Mouse (Mus musculus): Measurements from ENCODE around the gene Shroom3. TPM values are rescaled to one million over a fixed set of nuclear protein-coding genes. Genes with fewer than 3 reads are reported as not detected.

The Shroom3 gene
- total and polyA plus RNA-seq, 3 experiments, result 0.04 to 0.11 TPM; not detected in 1

DNA sequence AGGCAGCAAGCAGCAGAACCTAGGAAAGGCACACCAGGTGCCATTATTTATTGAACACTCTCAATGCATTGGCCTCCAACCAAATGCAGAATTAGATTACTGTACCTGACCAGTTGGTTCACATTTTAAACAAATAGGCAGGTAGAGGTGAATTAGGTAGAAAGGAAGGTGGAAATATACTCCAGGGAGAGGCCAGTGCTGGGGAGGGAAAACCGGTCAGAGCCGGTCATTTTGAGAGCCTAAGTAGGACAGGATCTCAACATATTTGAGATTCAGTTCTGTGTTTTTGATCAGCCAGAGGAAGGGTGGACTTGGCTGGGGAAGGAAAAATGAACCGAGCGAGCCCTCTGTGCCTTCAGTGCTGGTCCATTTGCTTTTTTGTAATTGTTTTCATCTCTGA is 175.3 kb downstream of the Shroom3 start:
- Histone ChIP-seq H3K79me2 (replicated peaks; ENCODE audit: control insufficient read depth, extremely low read depth, insufficient read depth, poor library complexity, severe bottlenecking) (no peaks in the 10 kb centered on the region), H3K27ac (ENCODE audit: insufficient read depth, low read depth) (no peak overlapping the region), H3K36me3 (replicated peaks in 1 of 2; ENCODE audit: control insufficient read depth in 1 of 2, insufficient read depth in 1 of 2, low read length in 1 of 2) (no peaks in the 10 kb centered on the region), H3K4me2 (ENCODE audit: insufficient read depth, low read depth, poor library complexity, severe bottlenecking) (no peak overlapping the region), H3K4me1 (ENCODE audit: control insufficient read depth in 1 of 2, insufficient read depth in 2 of 2) (0 out of 4 replicates have a peak, but pooled peaks cover 0 to 3% of the 10 kb centered on the region in 2 experiments), H3K4me3 (replicated peaks in 1 of 3; ENCODE audit: low read depth in 2 of 3, low read length in 2 of 3, poor library complexity in 1 of 3) (no peak overlapping the region), H3K27me3 (replicated peaks) (no peaks in the 10 kb centered on the region), H3K9me3 (replicated peaks; ENCODE audit: low read length) (no peaks in the 10 kb centered on the region), H3K9ac (ENCODE audit: insufficient read depth, low read depth) (no peak overlapping the region)
- DNase-seq (ENCODE audit: extremely low read depth), result no peak
- TF ChIP-seq USF2 (conservative IDR thresholded peaks at IDR 0.05; ENCODE audit: low read depth, low read length) (no peak), PAX5 (IDR thresholded peaks at IDR 0.05; ENCODE audit: low read length) (no peak), ZC3H11A (IDR thresholded peaks at IDR 0.05; ENCODE audit: low read depth, low read length) (no peak), SIN3A (IDR thresholded peaks at IDR 0.05; ENCODE audit: low read length) (no peak), MEF2A (IDR thresholded peaks at IDR 0.05; ENCODE audit: borderline replicate concordance, low read depth, low read length) (no peak), SMC3 (IDR thresholded peaks at IDR 0.05; ENCODE audit: low read depth, low read length) (no peak), ELF1 (IDR thresholded peaks at IDR 0.05; ENCODE audit: low read depth, low read length) (no peak), GABPA (IDR thresholded peaks at IDR 0.05; ENCODE audit: insufficient replicate concordance, low read depth, low read length) (no peak), ZMIZ1 (IDR thresholded peaks at IDR 0.05; ENCODE audit: low read depth, low read length) (no peak), EP300 (IDR thresholded peaks at IDR 0.05; ENCODE audit: low read length) (no peak), BHLHE40 (IDR thresholded peaks at IDR 0.05; ENCODE audit: low read depth, low read length) (no peak), ZKSCAN1 (IDR thresholded peaks at IDR 0.05; ENCODE audit: borderline replicate concordance, low read depth, low read length) (no peak), HCFC1 (IDR thresholded peaks at IDR 0.05; ENCODE audit: low read depth, low read length) (no peak), UBTF (IDR thresholded peaks at IDR 0.05; ENCODE audit: low read depth, low read length) (no peak)
- in situ Hi-C loops (cut with MboI; ENCODE audit: low pct_ligation_motif_present, low pct_unique_long_range_greater_than_20kb, low sequenced_read_pairs), result no loop called here
- dilution Hi-C loops (cut with MboI; ENCODE audit: extremely low pct_ligation_motif_present, extremely low pct_unique_long_range_greater_than_20kb, low sequenced_read_pairs), result no loop called here

DNA sequence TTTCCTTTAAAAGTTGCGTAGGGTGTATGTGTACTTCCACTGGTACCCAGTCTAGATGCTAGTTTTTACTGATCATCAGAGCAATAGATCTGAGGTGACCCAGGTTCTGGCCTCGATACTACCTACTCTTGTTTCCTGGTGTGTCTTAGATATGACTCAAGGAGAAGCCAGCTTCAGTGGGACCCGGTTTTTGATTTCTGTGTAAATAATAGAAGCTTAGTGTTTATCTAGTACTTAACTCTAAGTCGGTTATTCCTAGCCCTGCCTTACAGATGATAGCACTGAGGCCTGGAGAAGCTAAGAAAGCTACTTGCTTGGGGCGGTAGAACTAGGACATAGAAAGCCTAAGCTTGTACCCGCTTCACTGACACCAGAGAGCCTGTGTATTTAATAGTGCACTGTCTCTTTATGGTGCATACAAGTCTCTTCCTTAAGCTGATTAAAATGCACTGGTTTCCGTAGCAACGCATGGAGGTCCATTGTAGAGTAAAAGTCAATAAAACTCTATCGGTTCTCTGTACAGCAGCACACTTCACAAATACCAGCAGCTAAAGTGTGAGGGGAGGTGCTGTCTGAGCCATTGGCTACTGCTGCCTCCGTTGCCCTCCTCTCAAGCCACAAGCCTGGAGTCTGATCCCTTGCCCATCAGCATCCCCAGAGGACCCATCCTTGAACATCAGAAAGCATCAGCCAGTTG is 178.3 kb downstream of the Shroom3 start:
- no peak overlapping the region for H3K4me2 ChIP-seq (ENCODE audit: insufficient read depth, low read depth, poor library complexity, severe bottlenecking)
- in situ Hi-C loops (cut with MboI; ENCODE audit: low pct_ligation_motif_present, low pct_unique_long_range_greater_than_20kb, low sequenced_read_pairs) (no loop called here), dilution Hi-C loops (cut with MboI; ENCODE audit: extremely low pct_ligation_motif_present, extremely low pct_unique_long_range_greater_than_20kb, low sequenced_read_pairs) (no loop called here)
- no peaks in the 10 kb centered on the region for H3K27me3 ChIP-seq (replicated peaks)
- no peaks in the 10 kb centered on the region for H3K4me1 ChIP-seq (ENCODE audit: control insufficient read depth in 1 of 2, insufficient read depth in 2 of 2)
- no peak overlapping the region for H3K4me3 ChIP-seq (replicated peaks in 1 of 3; ENCODE audit: low read depth in 2 of 3, low read length in 2 of 3, poor library complexity in 1 of 3)
- no peaks in the 10 kb centered on the region for H3K36me3 ChIP-seq (replicated peaks in 1 of 2; ENCODE audit: control insufficient read depth in 1 of 2, insufficient read depth in 1 of 2, low read length in 1 of 2)
- H3K27ac ChIP-seq (ENCODE audit: insufficient read depth, low read depth), result no peak overlapping the region
- no peaks in the 10 kb centered on the region for H3K9me3 ChIP-seq (replicated peaks; ENCODE audit: low read length)
- H3K9ac ChIP-seq (ENCODE audit: insufficient read depth, low read depth), result no peak overlapping the region
- no peak for DNase-seq (ENCODE audit: extremely low read depth)
- H3K79me2 ChIP-seq (replicated peaks; ENCODE audit: control insufficient read depth, extremely low read depth, insufficient read depth, poor library complexity, severe bottlenecking), result no peaks in the 10 kb centered on the region
- TF ChIP-seq JUND (conservative IDR thresholded peaks at IDR 0.05; ENCODE audit: low read depth, low read length) (no peak), ZNF384 (IDR thresholded peaks at IDR 0.05; ENCODE audit: low read depth, low read length) (no peak), KAT2A (IDR thresholded peaks at IDR 0.05; ENCODE audit: insufficient replicate concordance, low read length) (no peak), NELFE (IDR thresholded peaks at IDR 0.05; ENCODE audit: low read depth, low read length) (no peak), SMC3 (IDR thresholded peaks at IDR 0.05; ENCODE audit: low read depth, low read length) (no peak), RCOR1 (conservative IDR thresholded peaks at IDR 0.05; ENCODE audit: low read depth, low read length) (no peak)
